Mouse (Mus musculus) large intestine, adult 2 months (tissue): ENCODE data around the gene Adgrl3. TPM values are rescaled to one million over a fixed set of nuclear protein-coding genes. Genes with fewer than 3 reads are reported as not detected.

Source experiments
- DNase-seq: peaks from one replicate; pipeline ENCODE4 v3.0.0-alpha.2; 2012; ENCODE audit warnings: low read depth, low spot score
- WGBS: fragments of 180-500 bp; shearing (Covaris S2); methylation state at CpG from one replicate; pipeline ENCODE4 v1.1.7; 2018; 5-methylcytosine and 5-hydroxymethylcytosine counted together
- polyA plus RNA-seq: library from polyadenylated mRNA; depleted of rRNA; stranded (reverse); fragments of >200 nt; gene quantifications from 2 replicates; pipeline ENCODE4 v1.2.3, GENCODE M21; 2012

The Adgrl3 gene
- polyA plus RNA-seq, 1 experiment, result 1.4 TPM

DNA sequence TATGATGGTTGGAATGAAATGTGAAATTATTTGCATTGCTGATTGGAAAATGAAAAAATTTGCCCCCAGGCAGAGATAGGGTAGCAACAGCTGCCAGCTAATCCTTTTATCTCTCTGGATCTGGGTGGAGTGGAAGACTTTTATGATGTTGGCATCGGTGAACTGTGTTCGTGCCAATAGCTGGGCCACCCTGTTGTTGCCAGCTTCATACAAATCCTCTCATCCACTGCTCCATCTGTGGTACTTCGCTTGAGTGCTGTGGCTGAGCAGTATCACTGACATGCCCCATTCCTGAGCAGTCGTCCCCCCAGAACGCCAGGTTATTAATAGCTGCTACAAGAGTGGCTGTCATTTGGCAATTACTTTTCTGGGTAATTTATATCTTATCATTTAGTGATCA lies 590.3 kb downstream of the Adgrl3 start:
- 32% methylated on average over 5 of the region's 5 CpGs for WGBS
- DNase-seq, result no peak

DNA sequence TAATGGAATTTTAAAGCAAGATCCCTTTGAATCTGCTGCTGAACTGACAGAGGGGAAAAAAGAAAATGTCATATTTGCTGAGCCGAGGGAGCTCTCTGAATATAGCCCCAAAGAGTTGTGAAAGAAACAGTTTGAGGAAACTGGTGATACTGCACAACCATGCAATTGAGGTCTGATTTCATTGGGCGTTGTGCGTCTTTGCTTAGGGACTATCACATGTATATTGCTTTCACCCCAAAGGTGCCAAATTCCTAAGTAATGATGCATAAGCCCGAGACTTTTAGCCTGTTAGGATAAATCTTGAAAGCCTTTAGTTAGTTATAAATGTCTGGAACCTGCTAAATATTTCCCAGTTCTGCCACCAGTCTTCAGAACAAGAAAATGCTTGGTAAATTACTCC lies 594.7 kb downstream of the Adgrl3 start:
- DNase-seq, result no peak
- WGBS, result 49% methylated on average over 4 of the region's 4 CpGs

DNA sequence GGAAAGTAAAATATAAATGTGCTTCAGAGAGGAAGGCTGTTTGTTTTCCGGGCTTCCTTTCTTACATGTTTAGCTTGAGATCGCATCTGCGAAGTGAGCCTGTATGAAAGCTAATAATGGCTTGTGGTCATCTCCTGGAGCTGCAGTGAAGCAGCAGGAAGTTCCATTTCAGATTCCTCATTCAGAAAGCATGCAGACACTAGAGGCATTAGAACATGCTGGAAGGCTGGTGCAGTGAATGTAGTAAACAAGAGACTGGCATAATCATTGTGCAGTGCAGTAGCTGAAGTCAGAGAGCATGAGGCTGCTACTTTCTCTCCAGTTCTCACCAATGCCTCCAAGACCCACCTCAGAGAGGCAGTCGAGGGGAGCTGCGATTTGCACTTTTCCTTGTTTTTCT lies 601.2 kb downstream of the Adgrl3 start:
- no peak for DNase-seq
- 75% methylated on average over 5 of the region's 5 CpGs for WGBS

- WGBS, result 51% methylated on average over 3 of the region's 3 CpGs
- no peak for DNase-seq
Observed at GRCm38 (mm10) chr5:81621715-81622114, 601.8 kb downstream of the Adgrl3 start.

GRCm38 (mm10) chr5:81623846-81624245 lies 603.9 kb downstream of the Adgrl3 start:
- 71% methylated on average over 1 of the region's 1 CpGs for WGBS
- no peak for DNase-seq

DNA sequence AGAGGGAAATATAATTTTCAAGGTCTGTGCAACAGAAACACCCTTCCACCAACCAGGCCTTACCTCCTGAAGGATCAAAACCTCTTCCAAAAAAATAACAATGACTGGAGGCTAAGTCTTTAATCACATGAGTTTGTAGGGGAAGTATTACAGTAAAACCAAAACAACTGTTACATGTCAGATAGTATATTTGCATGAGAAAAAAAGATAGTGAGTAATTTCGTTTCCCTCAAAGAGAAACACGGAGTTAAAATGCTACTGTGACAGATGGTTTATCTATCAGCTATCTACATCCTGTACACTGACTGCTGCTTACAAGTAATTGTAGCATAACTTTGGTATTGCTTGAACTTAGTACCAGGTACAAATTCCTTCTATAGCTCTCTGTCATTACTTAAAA lies 616.2 kb downstream of the Adgrl3 start:
- 71% methylated on average over 2 of the region's 2 CpGs for WGBS
- DNase-seq, result no peak

DNA sequence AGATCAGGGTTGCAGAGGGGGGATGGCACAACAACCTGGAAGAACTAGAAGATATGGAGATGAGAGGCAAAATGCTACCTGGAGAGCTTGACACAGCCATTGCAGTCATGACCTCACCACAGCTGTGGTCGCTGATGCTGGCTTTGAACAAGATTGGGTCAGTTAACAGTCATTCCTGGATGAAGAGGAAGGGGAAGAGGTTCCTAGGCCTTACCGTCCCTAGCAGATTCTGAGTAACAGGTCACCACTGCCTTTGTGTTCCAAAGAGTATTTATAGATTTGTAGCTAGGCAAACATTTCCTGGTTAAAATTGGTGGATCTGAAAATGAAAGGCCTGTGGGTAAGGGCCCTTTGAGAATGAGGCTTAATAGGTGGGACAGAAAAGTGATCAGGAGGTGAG lies 618.5 kb downstream of the Adgrl3 start:
- 80% methylated on average over 2 of the region's 2 CpGs for WGBS
- DNase-seq, result no peak

DNA sequence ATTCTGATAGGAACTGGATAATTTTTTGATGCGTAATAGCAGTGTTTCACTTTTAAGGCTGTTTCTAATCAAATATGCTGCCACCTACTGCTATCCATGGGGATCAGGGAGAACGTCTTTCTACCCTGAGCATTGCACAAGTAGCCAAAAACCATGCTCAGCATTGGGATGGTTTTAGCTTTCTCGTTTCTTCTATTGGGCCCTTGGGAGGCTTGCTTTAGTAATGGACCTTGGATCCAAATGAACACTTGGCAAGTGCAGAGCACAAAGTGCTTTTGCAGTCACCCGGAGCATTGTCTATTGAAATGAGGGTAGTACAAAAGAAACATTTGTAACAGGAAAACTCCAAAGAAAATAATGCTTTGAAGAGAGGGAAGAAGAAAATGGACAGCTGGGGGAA lies 620.2 kb downstream of the Adgrl3 start:
- WGBS, result 68% methylated on average over 4 of the region's 4 CpGs
- no peak for DNase-seq

DNA sequence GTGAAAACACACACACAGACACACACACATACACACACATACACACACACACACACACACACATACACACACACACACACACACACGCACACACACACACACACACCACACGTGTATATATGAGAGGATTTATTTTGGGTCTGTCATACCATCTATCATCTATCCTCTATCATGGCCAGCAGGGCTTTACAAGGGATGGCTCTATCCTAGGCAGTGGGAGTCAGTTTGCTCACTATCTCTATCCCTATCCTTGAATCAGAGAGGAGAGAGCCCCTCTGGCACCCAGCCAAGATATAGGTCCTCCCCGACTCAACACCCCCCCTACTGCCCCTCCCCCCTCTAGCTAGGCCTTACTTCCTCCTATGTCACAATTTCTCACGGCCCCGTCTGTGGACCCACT lies 625.6 kb downstream of the Adgrl3 start:
- WGBS, result 84% methylated on average over 5 of the region's 5 CpGs
- no peak for DNase-seq

DNA sequence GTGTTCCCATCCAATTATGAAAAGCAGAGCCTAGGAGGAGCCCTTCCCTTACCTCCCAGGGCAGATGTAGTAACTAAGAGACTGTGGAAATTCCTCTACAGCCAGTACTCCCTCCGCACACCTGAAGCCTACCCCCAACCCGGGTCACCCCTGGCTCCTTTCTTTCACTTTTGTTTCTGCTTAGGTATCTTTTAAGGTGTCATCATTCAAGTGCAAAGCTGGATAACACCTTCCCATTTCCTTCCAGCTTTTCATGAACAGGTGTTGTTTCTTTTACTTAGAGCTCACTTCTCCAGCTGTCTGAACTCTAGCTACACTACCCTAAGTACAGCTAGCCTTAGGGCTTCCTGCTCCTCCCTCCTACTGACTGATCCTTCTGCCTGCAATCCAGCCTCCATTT lies 634.0 kb downstream of the Adgrl3 start:
- 75% methylated on average over 2 of the region's 2 CpGs for WGBS
- DNase-seq, result no peak

DNA sequence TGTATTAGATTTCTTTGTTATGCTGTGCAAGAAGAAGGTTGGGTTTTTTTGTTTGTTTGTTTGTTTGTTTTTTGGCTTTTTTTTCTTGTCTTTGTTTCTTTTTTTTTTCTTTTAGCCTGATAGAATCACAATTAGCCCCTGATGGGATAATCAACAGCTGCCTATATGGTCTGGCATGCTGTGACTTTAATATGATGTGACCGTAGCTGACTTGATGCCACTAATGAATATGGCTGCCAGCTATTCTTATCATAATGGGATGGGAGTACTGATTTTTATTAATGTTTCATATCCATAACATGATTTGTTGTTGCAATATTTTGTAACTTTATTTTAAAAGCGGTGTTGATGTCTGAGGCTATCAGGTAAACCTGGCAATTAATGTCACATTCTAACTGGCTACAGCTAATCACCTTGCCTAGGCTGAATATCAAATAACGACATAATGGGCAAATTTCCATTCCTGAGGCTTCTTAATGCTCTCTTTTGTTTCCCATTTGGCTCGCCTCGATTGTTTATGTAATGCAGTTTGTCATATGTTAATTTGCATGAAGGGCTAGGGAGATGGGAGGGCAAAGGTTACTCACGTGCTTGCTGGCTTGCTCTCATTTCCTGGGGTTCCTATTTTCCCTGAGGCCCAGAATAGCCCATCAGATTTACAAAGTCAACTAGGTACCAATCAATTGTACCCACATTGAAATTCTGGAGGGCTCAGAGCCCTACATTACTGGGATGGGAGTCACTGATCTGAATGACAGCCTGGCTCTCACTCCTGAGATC lies 641.9 kb downstream of the Adgrl3 start:
- 60% methylated on average over 6 of the region's 6 CpGs for WGBS
- no peak for DNase-seq

GRCm38 (mm10) chr5:81671025-81671424 lies 651.1 kb downstream of the Adgrl3 start:
- no peak for DNase-seq
- WGBS, result 60% methylated on average over 4 of the region's 4 CpGs

DNA sequence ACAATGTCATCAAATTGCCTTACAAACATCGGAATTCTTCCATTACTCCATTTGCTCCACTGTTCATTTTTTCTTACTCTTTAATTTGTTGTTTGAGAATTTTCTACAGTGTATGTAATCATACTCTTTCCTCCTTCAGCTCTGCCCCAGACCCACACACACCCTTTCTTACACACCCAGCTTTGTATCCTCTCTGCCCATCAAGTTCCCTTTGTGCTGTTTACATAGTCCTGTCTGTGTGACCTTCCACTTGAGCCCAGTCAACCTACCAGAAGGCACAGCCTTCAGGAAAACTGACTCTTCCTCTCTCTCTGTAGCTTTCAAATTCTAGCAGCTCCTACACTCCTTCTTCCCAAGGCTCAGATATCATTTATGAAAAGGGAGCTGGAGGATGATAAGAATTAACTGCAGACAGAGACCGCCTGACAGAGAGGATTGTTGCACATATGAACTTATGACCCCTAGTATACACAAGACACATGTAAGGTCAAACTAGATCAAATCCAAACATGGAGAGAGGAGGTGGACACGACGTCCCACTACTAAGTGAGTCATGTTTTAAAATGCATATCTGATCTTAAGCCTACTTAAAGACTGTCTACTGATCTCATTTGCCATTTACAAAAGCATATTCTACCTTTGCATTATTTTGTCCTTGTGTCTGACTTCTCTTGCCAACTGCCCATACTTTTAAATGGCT lies 654.5 kb downstream of the Adgrl3 start:
- no peak for DNase-seq
- WGBS, result 62% methylated on average over 4 of the region's 4 CpGs

- WGBS, result 29% methylated on average over 1 of the region's 1 CpGs
- no peak for DNase-seq
Observed at GRCm38 (mm10) chr5:81674975-81675371, 655.0 kb downstream of the Adgrl3 start.

DNA sequence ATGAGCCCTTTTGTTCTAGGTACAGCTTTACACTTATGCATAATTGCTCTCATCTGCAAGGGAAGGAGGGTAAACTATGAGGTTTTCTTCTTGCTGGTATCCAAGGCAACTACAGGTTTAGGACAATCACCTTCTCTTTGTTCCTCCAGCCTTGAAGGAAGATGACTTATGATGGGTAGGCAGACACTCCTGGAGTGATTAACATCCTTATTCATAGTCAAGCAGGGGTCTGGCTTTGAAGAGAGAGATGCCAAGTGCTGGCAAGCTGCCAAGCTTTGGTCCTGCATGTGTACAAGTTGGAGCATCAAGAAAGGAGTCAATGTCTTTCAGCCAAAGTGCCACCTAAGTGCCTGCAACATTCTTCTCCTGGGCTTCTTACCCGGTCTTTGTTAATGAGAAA lies 657.0 kb downstream of the Adgrl3 start:
- 96% methylated on average over 1 of the region's 1 CpGs for WGBS
- DNase-seq, result no peak

DNA sequence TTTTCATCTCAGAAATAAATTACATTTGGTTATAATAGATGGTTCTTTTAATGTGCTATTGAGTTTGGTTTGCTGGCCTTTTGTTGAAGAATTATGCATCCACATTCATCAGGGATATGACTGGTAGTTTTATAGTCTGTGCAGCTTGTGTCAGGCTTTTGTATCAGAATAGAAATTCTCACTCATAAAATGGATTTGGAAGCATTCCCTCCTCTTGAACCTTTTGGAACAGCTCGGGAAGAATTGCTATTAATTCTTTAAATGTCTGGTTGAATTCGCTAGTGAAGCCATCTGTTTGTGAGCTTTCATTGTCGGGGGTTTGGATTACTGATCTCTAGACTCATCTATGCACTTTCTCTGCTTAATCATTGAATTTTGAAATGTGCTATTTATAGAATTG lies 666.3 kb downstream of the Adgrl3 start:
- 59% methylated on average over 3 of the region's 3 CpGs for WGBS
- no peak for DNase-seq

DNA sequence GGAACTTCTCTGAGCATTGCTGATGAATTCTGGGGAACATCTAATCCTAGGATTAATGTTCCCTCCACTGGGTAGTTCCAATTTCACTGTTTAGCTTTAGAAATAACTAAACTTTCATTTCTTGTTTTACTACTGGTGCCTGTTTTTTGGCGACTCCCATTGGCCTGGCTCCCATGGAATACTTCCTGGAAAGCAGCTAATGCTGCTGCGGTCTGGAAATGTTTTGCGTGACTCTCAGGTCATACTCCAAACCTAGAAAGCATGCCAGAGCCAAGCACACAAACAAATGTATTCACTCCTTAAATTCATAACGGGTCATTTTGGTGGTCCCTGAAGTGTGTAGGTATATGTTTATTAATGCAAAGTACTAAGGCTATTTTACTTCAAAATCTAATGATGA lies 666.9 kb downstream of the Adgrl3 start:
- DNase-seq, result no peak

GRCm38 (mm10) chr5:81729620-81730019 lies 709.7 kb downstream of the Adgrl3 start:
- 67% methylated on average over 3 of the region's 3 CpGs for WGBS
- no peak for DNase-seq

More for the DNA sequence above, 666.9 kb downstream of the Adgrl3 start:
- WGBS, result 53% methylated on average over 4 of the region's 4 CpGs

DNA sequence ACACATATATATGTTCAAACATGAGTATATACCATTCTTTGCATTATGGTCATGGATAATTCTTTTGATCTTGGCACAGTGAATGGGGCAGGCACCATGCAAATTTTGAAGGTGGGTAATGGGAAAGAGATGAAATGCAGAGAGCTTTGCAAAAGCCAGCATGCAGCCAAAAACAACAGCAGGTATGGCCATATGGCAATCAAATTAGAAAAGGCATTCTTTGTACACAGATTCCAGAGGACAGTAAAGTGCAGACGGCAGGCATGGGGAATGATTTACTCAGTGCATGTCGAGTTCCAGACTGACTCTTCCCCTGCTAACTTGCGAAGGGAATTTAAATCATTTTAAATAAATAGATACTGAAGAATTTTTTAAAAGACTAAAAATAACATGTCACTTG lies 716.1 kb downstream of the Adgrl3 start:
- 46% methylated on average over 3 of the region's 3 CpGs for WGBS

DNA sequence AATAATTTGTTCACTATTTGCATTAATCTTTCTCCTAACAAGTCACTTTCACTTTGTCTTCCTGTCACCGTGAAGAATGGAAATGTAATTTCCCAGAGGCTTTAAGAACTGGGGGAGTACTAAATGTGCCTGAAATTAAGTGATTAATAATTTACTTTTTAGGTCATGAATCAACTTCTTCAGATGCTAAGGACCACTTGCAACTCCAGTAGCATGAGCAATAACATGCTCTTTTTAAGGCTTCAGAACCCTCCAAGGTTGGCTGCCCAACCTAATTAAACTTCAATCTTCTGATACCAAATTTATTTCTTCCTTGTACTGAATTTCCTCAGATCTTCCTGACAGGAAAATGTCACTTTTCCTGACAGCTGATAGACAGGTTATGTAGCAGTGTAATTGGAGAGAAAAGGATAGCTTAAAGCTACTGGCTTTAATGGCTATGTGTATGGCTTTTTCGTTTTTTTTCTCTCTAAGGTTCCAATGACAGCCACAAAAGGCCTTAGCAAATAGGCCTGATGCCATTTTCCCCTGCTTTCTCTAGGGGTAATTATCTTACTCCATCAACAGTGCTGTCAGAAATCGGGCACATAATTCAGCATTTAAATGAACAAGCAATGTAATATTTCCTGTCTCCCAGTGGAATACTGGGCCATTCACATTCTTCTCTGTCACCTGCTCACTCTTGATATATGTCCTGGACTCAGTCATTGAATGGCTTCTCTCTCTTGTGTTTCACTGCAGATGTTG lies 718.5 kb downstream of the Adgrl3 start:
- 62% methylated on average over 3 of the region's 3 CpGs for WGBS
- no peak for DNase-seq

More for the DNA sequence above, 716.1 kb downstream of the Adgrl3 start:
- no peak for DNase-seq

GRCm38 (mm10) chr5:81752426-81752825 lies 732.5 kb downstream of the Adgrl3 start:
- DNase-seq, result no peak
- WGBS, result 91% methylated on average over 3 of the region's 3 CpGs
